ENCODE assay signal across 26 mouse cellular contexts in the genomic region with DNA sequence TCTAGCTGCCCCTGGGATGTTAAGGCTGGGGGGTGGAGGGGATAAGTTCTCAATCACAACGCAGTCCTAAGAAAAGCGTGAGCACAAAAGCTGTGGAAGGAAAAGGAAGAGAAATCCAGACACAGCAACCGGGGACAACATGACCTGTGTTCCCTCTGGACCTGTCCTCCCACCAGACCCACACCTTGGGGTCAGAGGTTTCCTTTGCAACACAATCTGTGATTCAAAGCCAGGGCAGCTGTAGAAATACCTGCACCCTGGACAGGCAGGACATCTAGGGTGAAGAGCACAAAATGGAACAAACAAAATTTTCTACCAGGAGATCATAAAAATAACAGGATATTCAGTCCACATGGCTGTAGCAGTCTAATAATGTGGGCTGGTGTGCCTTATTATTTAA.
DNase-seq lines count a peak whose midpoint lies in the region; ATAC-seq and TF ChIP-seq lines count a peak whose summit lies in the region.
"Had no signal": no experiment of that assay in that cellular context is flagged by ENCODE, and none has a peak within 500 bp of the region (broad histone marks: within the 10 kb centered on the region; RNA-seq: fewer than 3 reads in every experiment).

No protein-coding gene starts in this region.

- TF ChIP-seq CTCF in forebrain, postnatal 0 days (IDR thresholded peaks at IDR 0.05; ENCODE audit: low read depth), result no peak
- TF ChIP-seq CTCF in layer of hippocampus, adult 2 months (conservative IDR thresholded peaks at IDR 0.05), result no peak
- TF ChIP-seq CTCF in lung, postnatal 0 days (IDR thresholded peaks at IDR 0.05), result no peak

- DNase-seq in forebrain, embryonic 14.5 days (ENCODE audit: low spot score), result no peak
- DNase-seq in forebrain, postnatal 0 days, result no peak
- DNase-seq in layer of hippocampus, adult 2 months (ENCODE audit: low spot score in 2 of 2), result no peak
- DNase-seq in layer of hippocampus, adult 9-11 months, result no peak
- DNase-seq in lung, postnatal 10 days, result peak; percentile 31
- no peak for DNase-seq in lung, postnatal 0 days (ENCODE audit: low spot score)
- DNase-seq: adrenal gland, adult 8-10 months; adrenal gland, postnatal 25 days; cerebellum, adult 11-12 months; cerebellum, adult 8-10 months; cerebellum, postnatal 10 days; cerebellum, postnatal 36 days; embryo, embryonic 11 days; gastrocnemius, postnatal 10 days; gastrocnemius, postnatal 36 days; heart, postnatal 36 days had no signal

- H3K4me3 ChIP-seq in forebrain, embryonic 14.5 days (ENCODE audit: low read depth, low read length), result no peak overlapping the region
- H3K4me3 ChIP-seq in forebrain, postnatal 0 days (ENCODE audit: low read depth, low read length), result no peak overlapping the region
- H3K4me3 ChIP-seq in layer of hippocampus, adult 2 months, result no peak overlapping the region
- H3K4me3 ChIP-seq in lung, postnatal 0 days (ENCODE audit: low read depth, low read length), result no peak overlapping the region
- H3K4me3 ChIP-seq: embryonic facial prominence, embryonic 10.5 days; embryonic facial prominence, embryonic 13.5 days; erythroblast, embryonic 14.5 days; forebrain, embryonic 13.5 days; hindbrain, embryonic 10.5 days; hindbrain, embryonic 13.5 days had no signal

- no peak for TF ChIP-seq EP300 in lung, postnatal 0 days (IDR thresholded peaks at IDR 0.05)

- WGBS in forebrain, embryonic 14.5 days, result 87% methylated on average over 3 of the region's 3 CpGs
- 93% methylated on average over 3 of the region's 3 CpGs for WGBS in forebrain, postnatal 0 days
- 85% methylated on average over 3 of the region's 3 CpGs for WGBS in lung, postnatal 0 days

- no peaks in the 10 kb centered on the region for H3K9me3 ChIP-seq in forebrain, embryonic 14.5 days (replicated peaks; ENCODE audit: control insufficient read depth, low read length)
- H3K9me3 ChIP-seq in forebrain, postnatal 0 days (ENCODE audit: low read length), result no peaks in the 10 kb centered on the region
- no peaks in the 10 kb centered on the region for H3K9me3 ChIP-seq in lung, postnatal 0 days (ENCODE audit: low read length)
- H3K9me3 ChIP-seq: embryonic facial prominence, embryonic 10.5 days; embryonic facial prominence, embryonic 13.5 days; forebrain, embryonic 13.5 days; hindbrain, embryonic 10.5 days; hindbrain, embryonic 13.5 days had no signal

- no peaks in the 10 kb centered on the region for H3K36me3 ChIP-seq in forebrain, embryonic 14.5 days (ENCODE audit: control insufficient read depth, insufficient read depth, low read length)
- no peaks in the 10 kb centered on the region for H3K36me3 ChIP-seq in forebrain, postnatal 0 days (ENCODE audit: insufficient read depth)
- H3K36me3 ChIP-seq in lung, postnatal 0 days (ENCODE audit: insufficient read depth, low read length), result no peaks in the 10 kb centered on the region
- H3K36me3 ChIP-seq: embryonic facial prominence, embryonic 10.5 days; embryonic facial prominence, embryonic 13.5 days; hindbrain, embryonic 10.5 days; hindbrain, embryonic 13.5 days had no signal

- H3K9ac ChIP-seq in forebrain, embryonic 14.5 days (ENCODE audit: low read length), result no peak overlapping the region
- no peak overlapping the region for H3K9ac ChIP-seq in forebrain, postnatal 0 days
- H3K9ac ChIP-seq in lung, postnatal 0 days (replicated peaks; ENCODE audit: low read depth), result no peak overlapping the region
- H3K9ac ChIP-seq: embryonic facial prominence, embryonic 13.5 days; forebrain, embryonic 13.5 days; hindbrain, embryonic 13.5 days had no signal

- H3K4me1 ChIP-seq in forebrain, embryonic 14.5 days (ENCODE audit: control insufficient read depth, insufficient read depth, low read length), result peaks cover 2% of the 10 kb centered on the region; the same call in 1 of the 2 replicates
- H3K4me1 ChIP-seq in forebrain, postnatal 0 days (ENCODE audit: insufficient read depth), result peaks cover 3% of the 10 kb centered on the region
- H3K4me1 ChIP-seq in lung, postnatal 0 days (ENCODE audit: insufficient read depth, low read depth, low read length), result no peaks in the 10 kb centered on the region
- H3K4me1 ChIP-seq: embryonic facial prominence, embryonic 10.5 days had no signal

- ATAC-seq in forebrain, embryonic 14.5 days, result no peak
- ATAC-seq in forebrain, postnatal 0 days, result no peak
- ATAC-seq in lung, postnatal 0 days, result no peak
- ATAC-seq in inflammation-experienced regulatory T-cells, adult 6 months, result no peak
- ATAC-seq: activated CD4-positive, CD25-positive, alpha-beta regulatory T cell, adult 4 months; forebrain, embryonic 13.5 days; hindbrain, embryonic 16.5 days had no signal

- H3K27ac ChIP-seq in forebrain, embryonic 14.5 days (ENCODE audit: low read depth, low read length), result 0 out of 2 replicates have a peak overlapping the region, but pooled peaks have one; percentile 63
- no peak overlapping the region for H3K27ac ChIP-seq in forebrain, postnatal 0 days (ENCODE audit: low read depth, low read length)
- peak overlapping the region; percentile 87 for H3K27ac ChIP-seq in layer of hippocampus, adult 2 months
- H3K27ac ChIP-seq in lung, postnatal 0 days (ENCODE audit: low read length), result no peak overlapping the region
- H3K27ac ChIP-seq: embryonic facial prominence, embryonic 10.5 days; embryonic facial prominence, embryonic 13.5 days; forebrain, embryonic 13.5 days; hindbrain, embryonic 10.5 days; hindbrain, embryonic 13.5 days had no signal

- H3K27me3 ChIP-seq in forebrain, embryonic 14.5 days (replicated peaks; ENCODE audit: control insufficient read depth, insufficient read depth, low read length), result no peaks in the 10 kb centered on the region
- H3K27me3 ChIP-seq in forebrain, postnatal 0 days (ENCODE audit: insufficient read depth, low read length), result no peaks in the 10 kb centered on the region
- no peaks in the 10 kb centered on the region for H3K27me3 ChIP-seq in lung, postnatal 0 days (replicated peaks; ENCODE audit: insufficient read depth, low read length)
- H3K27me3 ChIP-seq: embryonic facial prominence, embryonic 13.5 days; forebrain, embryonic 13.5 days; hindbrain, embryonic 13.5 days had no signal

- H3K4me2 ChIP-seq in forebrain, embryonic 14.5 days (ENCODE audit: low read length), result no peak overlapping the region
- H3K4me2 ChIP-seq in forebrain, postnatal 0 days (ENCODE audit: low read depth), result no peak overlapping the region
- H3K4me2 ChIP-seq in lung, postnatal 0 days (replicated peaks; ENCODE audit: low read depth, low read length), result no peak overlapping the region
- H3K4me2 ChIP-seq: embryonic facial prominence, embryonic 13.5 days; forebrain, embryonic 13.5 days; heart, embryonic 11.5 days; hindbrain, embryonic 13.5 days had no signal

Comparison
In these comparisons a context has a peak if more than half of its experiments do, and no peak if none do; other contexts are left out.
1. H3K27ac ChIP-seq: peak in forebrain, embryonic 14.5 days (single experiment) and layer of hippocampus, adult 2 months (single experiment); none in forebrain, postnatal 0 days (single experiment) and lung, postnatal 0 days (single experiment).